Mouse (Mus musculus): ENCODE data around the gene Gmip.

DNA sequence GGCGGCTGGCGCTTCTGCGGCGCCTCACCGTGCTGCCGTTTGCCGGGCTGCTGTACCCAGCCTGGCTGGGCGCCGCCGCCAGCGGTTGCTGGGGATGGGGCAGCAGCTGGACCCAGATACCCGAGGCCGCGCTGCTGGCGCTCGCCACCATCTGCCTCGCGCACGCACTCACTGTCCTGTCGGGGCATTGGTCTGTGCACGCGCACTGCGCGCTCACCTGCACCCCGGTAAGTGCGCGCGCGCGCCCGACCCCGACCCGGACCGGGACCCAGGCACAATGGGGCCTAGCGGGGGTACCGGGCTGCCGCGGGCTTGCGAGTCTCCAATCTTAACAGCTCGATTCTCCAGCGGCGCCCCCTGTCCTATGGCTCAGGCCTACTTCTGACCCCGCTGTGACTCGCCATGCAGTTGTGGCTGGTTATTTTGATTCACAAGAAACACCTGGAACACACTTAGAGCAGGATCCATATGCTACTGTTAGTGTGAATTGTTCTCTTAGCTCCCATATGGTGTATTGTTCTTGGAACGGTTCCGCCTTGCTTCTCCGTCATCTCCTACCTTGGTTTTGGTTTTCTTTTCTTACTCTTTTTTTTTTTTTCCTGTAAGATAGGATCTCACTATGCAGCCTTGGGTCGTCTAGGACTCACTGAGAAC lies 16.9 kb upstream of the Gmip start:
- no peak for TF ChIP-seq POLR2A (IDR thresholded peaks at IDR 0.05; ENCODE audit: insufficient read length, low read depth)
- TF ChIP-seq REST (IDR thresholded peaks at IDR 0.05; ENCODE audit: insufficient read depth, insufficient read length), result no peak
- no peak for TF ChIP-seq MAX (IDR thresholded peaks at IDR 0.05; ENCODE audit: low read depth)
- TF ChIP-seq CEBPB (IDR thresholded peaks at IDR 0.05; ENCODE audit: insufficient read depth, poor library complexity, severe bottlenecking), result no peak
- TF ChIP-seq USF1 (IDR thresholded peaks at IDR 0.05; ENCODE audit: low read depth), result no peak
- TF ChIP-seq MYOD1 (IDR thresholded peaks at IDR 0.05; ENCODE audit: control insufficient read depth in 1 of 3, insufficient read length in 2 of 3, low read depth in 2 of 3), result no peak
- TF ChIP-seq TCF12 (IDR thresholded peaks at IDR 0.05; ENCODE audit: insufficient read depth, poor library complexity, severe bottlenecking), result no peak
- TF ChIP-seq POLR2AphosphoS2 (IDR thresholded peaks at IDR 0.05; ENCODE audit: insufficient read length, low read depth), result no peak
- TF ChIP-seq E2F4 (IDR thresholded peaks at IDR 0.05; ENCODE audit: insufficient read depth), result no peak
